In the genomic region with DNA sequence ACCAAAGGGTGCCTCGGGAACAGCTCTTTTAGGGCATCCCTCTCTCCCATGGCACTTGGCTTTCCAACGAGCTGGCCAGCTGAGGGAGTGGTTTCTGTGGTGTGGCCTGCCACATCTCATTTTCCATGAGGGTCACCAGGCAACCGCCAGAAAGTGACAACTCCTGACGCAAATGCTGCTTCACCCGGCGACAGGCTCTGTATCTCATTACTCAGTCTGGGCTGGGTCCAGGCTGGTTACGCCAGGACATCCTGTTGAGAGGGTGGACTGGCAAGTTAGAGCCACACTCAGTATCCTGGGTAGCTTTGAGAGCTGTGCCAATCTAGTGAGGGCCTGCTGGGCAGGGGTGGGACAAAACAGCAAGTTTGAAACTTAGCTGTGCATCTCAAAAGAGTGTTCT, we compare ENCODE assay signal across 11 mouse cellular contexts.
A peak's percentile ranks its signal among the peaks of the same experiment; 100 is the strongest.
DNase-seq lines count a peak whose midpoint lies in the region; ATAC-seq and TF ChIP-seq lines count a peak whose summit lies in the region.
"Had no signal": no experiment of that assay in that cellular context is flagged by ENCODE, and none has a peak within 500 bp of the region (broad histone marks: within the 10 kb centered on the region; RNA-seq: fewer than 3 reads in every experiment).

No protein-coding gene starts in this region.

- H3K9ac ChIP-seq in hindbrain, postnatal 0 days (replicated peaks; ENCODE audit: low read length), result no peak overlapping the region
- H3K9ac ChIP-seq in hindbrain, embryonic 13.5 days, result no peak overlapping the region
- no peak overlapping the region for H3K9ac ChIP-seq in liver, embryonic 12.5 days
- H3K9ac ChIP-seq: forebrain, embryonic 13.5 days; liver, embryonic 14.5 days; midbrain, embryonic 15.5 days had no signal

- 30% methylated on average over 7 of the region's 7 CpGs for WGBS in hindbrain, postnatal 0 days
- WGBS in hindbrain, embryonic 13.5 days, result 49% methylated on average over 7 of the region's 7 CpGs
- WGBS in liver, embryonic 12.5 days (ENCODE audit: insufficient replicate concordance), result 54% methylated on average over 7 of the region's 7 CpGs

- TF ChIP-seq CTCF in hindbrain, postnatal 0 days (IDR thresholded peaks at IDR 0.05; ENCODE audit: low read depth), result no peak

- H3K4me1 ChIP-seq in hindbrain, postnatal 0 days (ENCODE audit: insufficient read depth, low read length), result no peaks in the 10 kb centered on the region; the same call in 1 of the 2 replicates
- peaks cover 12% of the 10 kb centered on the region; the same call in 1 of the 2 replicates for H3K4me1 ChIP-seq in hindbrain, embryonic 13.5 days (replicated peaks)
- H3K4me1 ChIP-seq in liver, embryonic 12.5 days, result no peaks in the 10 kb centered on the region
- H3K4me1 ChIP-seq: forebrain, embryonic 13.5 days; midbrain, embryonic 15.5 days had no signal

- H3K4me2 ChIP-seq in hindbrain, postnatal 0 days (ENCODE audit: low read depth, low read length), result no peak overlapping the region
- H3K4me2 ChIP-seq in hindbrain, embryonic 13.5 days, result no peak overlapping the region
- H3K4me2 ChIP-seq in liver, embryonic 12.5 days, result no peak overlapping the region
- H3K4me2 ChIP-seq: forebrain, embryonic 13.5 days; midbrain, embryonic 15.5 days had no signal

- H3K4me3 ChIP-seq in hindbrain, postnatal 0 days (ENCODE audit: low read length), result no peak overlapping the region
- no peak overlapping the region for H3K4me3 ChIP-seq in hindbrain, embryonic 13.5 days
- no peak overlapping the region for H3K4me3 ChIP-seq in liver, embryonic 12.5 days
- H3K4me3 ChIP-seq: forebrain, embryonic 13.5 days; midbrain, embryonic 15.5 days had no signal

- no peak overlapping the region for H3K27ac ChIP-seq in hindbrain, postnatal 0 days
- no peak overlapping the region for H3K27ac ChIP-seq in hindbrain, embryonic 13.5 days
- H3K27ac ChIP-seq in liver, embryonic 12.5 days, result no peak overlapping the region
- H3K27ac ChIP-seq: forebrain, embryonic 13.5 days; liver, embryonic 14.5 days; midbrain, embryonic 15.5 days had no signal

- H3K9me3 ChIP-seq in hindbrain, postnatal 0 days (ENCODE audit: low read length), result no peaks in the 10 kb centered on the region
- H3K9me3 ChIP-seq in hindbrain, embryonic 13.5 days, result no peaks in the 10 kb centered on the region
- H3K9me3 ChIP-seq in liver, embryonic 12.5 days (replicated peaks), result no peaks in the 10 kb centered on the region
- H3K9me3 ChIP-seq: forebrain, embryonic 13.5 days; midbrain, embryonic 15.5 days had no signal

- peak; percentile 41 for DNase-seq in hindbrain, postnatal 0 days (ENCODE audit: low spot score)
- peak; percentile 17 to 37 for DNase-seq in adrenal gland, postnatal 36 days
- peak; percentile 78 to 79 for DNase-seq in gastrocnemius, adult 8-10 months (ENCODE audit: low spot score in 2 of 2)
- DNase-seq in lung, postnatal 10 days, result peak; percentile 59
- DNase-seq in ovary, postnatal 10 days (ENCODE audit: low spot score), result no peak
- DNase-seq in left cerebral cortex, adult 8-10 months (ENCODE audit: low spot score in 2 of 2), result no peak

- H3K27me3 ChIP-seq in hindbrain, postnatal 0 days (ENCODE audit: insufficient read depth, low read length), result no peaks in the 10 kb centered on the region
- no peaks in the 10 kb centered on the region for H3K27me3 ChIP-seq in hindbrain, embryonic 13.5 days
- H3K27me3 ChIP-seq in liver, embryonic 12.5 days (replicated peaks), result no peaks in the 10 kb centered on the region
- H3K27me3 ChIP-seq: forebrain, embryonic 13.5 days; midbrain, embryonic 15.5 days had no signal

- ATAC-seq in hindbrain, postnatal 0 days, result peak; percentile 70; the same call in 1 of the 2 replicates
- no peak for ATAC-seq in hindbrain, embryonic 13.5 days (ENCODE audit: low FRiP score)
- no peak for ATAC-seq in liver, embryonic 12.5 days
- ATAC-seq: forebrain, embryonic 13.5 days; midbrain, embryonic 15.5 days had no signal

- H3K36me3 ChIP-seq in hindbrain, postnatal 0 days (ENCODE audit: insufficient read depth, low read length), result no peaks in the 10 kb centered on the region
- H3K36me3 ChIP-seq in hindbrain, embryonic 13.5 days, result no peaks in the 10 kb centered on the region
- no peaks in the 10 kb centered on the region for H3K36me3 ChIP-seq in liver, embryonic 12.5 days
- H3K36me3 ChIP-seq: midbrain, embryonic 15.5 days had no signal

Comparison
In these comparisons a context has a peak if more than half of its experiments do, and no peak if none do; other contexts are left out.
1. DNase-seq: peak in hindbrain, postnatal 0 days (single experiment), adrenal gland, postnatal 36 days (2 of 2), gastrocnemius, adult 8-10 months (2 of 2) and lung, postnatal 10 days (single experiment); none in ovary, postnatal 10 days (single experiment) and left cerebral cortex, adult 8-10 months (0 of 2).